Mouse (Mus musculus) intestine, postnatal 0 days (tissue): ENCODE measurements around the gene Thoc5. TPM values are rescaled to one million over a fixed set of nuclear protein-coding genes. Genes with fewer than 3 reads are reported as not detected.
A peak's percentile ranks its signal among the peaks of the same experiment; 100 is the strongest.

Experiments
- ATAC-seq: fragments of 200-750 bp; cut with Nextera tagmentation; 2 replicates; pipeline ENCODE4 v1.8.0; 2017; ENCODE audit warnings: mild to moderate bottlenecking, moderate TSS enrichment, moderate library complexity
- H3K27ac ChIP-seq: fragments of 300-500 bp; sonication (generic); 2 replicates; pipeline ENCODE4 v1.5.1; 2014; ENCODE audit warnings: mild to moderate bottlenecking, low read depth, low read length, moderate library complexity
- H3K27me3 ChIP-seq: fragments of 300-500 bp; sonication (generic); replicated peaks from 2 replicates; pipeline ENCODE4 v1.6.1; 2014; ENCODE audit warnings: low read length, mixed read lengths; ENCODE audit not compliant: control insufficient read depth, insufficient read depth
- H3K36me3 ChIP-seq: fragments of 300-500 bp; sonication (generic); 2 replicates; pipeline ENCODE4 v1.6.1; 2014; ENCODE audit warnings: mild to moderate bottlenecking, moderate library complexity; ENCODE audit not compliant: control insufficient read depth, insufficient read depth
- H3K4me1 ChIP-seq: fragments of 300-500 bp; sonication (generic); replicated peaks from 2 replicates; pipeline ENCODE4 v1.6.1; 2014; ENCODE audit warnings: antibody characterized with exemption, low read length, mixed read lengths; ENCODE audit not compliant: control insufficient read depth, insufficient read depth
- H3K4me2 ChIP-seq: fragments of 300-500 bp; sonication (generic); replicated peaks from 2 replicates; pipeline ENCODE4 v1.6.1; 2014; ENCODE audit warnings: low read depth, mild to moderate bottlenecking, moderate library complexity
- H3K4me3 ChIP-seq: fragments of 300-500 bp; sonication (generic); 2 replicates; pipeline ENCODE4 v1.5.1; 2014; ENCODE audit warnings: low read depth, low read length
- H3K9ac ChIP-seq: fragments of 300-500 bp; sonication (generic); 2 replicates; pipeline ENCODE4 v1.6.1; 2014; ENCODE audit warnings: mild to moderate bottlenecking, low read depth, low read length
- H3K9me3 ChIP-seq: fragments of 300-500 bp; sonication (generic); 2 replicates; pipeline ENCODE4 v1.6.1; 2016; ENCODE audit warnings: mixed run types; ENCODE audit not compliant: control insufficient read depth
- CTCF ChIP-seq: sonication (generic); IDR thresholded peaks from 2 replicates; pipeline ENCODE4 v1.5.1; 2016; ENCODE audit warnings: low read depth, mild to moderate bottlenecking, control low read depth, antibody characterized with exemption, moderate library complexity
- WGBS: fragments of 180-500 bp; shearing (Covaris S2); extraction: QIAGEN DNeasy Blood & Tissue Kit; methylation state at CpG from one replicate; pipeline ENCODE4 v1.1.7; 2014; 5-methylcytosine and 5-hydroxymethylcytosine counted together
- polyA plus RNA-seq: library from polyadenylated mRNA; unstranded; fragments of >200 nt; fragmentation: Nextera tagmentation; extraction: Ambion mirVana; gene quantifications from 2 replicates; pipeline ENCODE4 v1.2.1, GENCODE M21; 2015

Thoc5 gene
- polyA plus RNA-seq, result 15.9 TPM in 2 replicates

- H3K36me3 ChIP-seq, result peaks cover 6% of the 10 kb centered on the region; the same call in 1 of the 2 replicates
- H3K4me2 ChIP-seq, result peak within 1 kb of the TSS; percentile 84
- 3% methylated on average over 52 of the region's 52 CpGs for WGBS
- H3K27me3 ChIP-seq, result no peaks in the 10 kb centered on the region
- no peaks in the 10 kb centered on the region for H3K9me3 ChIP-seq
- peak within 1 kb of the TSS; percentile 78 for H3K9ac ChIP-seq
- ATAC-seq, result peak; percentile 84
- no peak for TF ChIP-seq CTCF
- H3K4me1 ChIP-seq, result peaks cover 5% of the 10 kb centered on the region; the same call in 1 of the 2 replicates
- peak within 1 kb of the TSS; percentile 76 for H3K27ac ChIP-seq
- H3K4me3 ChIP-seq, result peak within 1 kb of the TSS; percentile 92
These were observed at the start of gene Thoc5 for GRCm38 (mm10) chr11:4894848-4895816. Thoc5 (plus strand) TSS chr11:4895320.

DNA sequence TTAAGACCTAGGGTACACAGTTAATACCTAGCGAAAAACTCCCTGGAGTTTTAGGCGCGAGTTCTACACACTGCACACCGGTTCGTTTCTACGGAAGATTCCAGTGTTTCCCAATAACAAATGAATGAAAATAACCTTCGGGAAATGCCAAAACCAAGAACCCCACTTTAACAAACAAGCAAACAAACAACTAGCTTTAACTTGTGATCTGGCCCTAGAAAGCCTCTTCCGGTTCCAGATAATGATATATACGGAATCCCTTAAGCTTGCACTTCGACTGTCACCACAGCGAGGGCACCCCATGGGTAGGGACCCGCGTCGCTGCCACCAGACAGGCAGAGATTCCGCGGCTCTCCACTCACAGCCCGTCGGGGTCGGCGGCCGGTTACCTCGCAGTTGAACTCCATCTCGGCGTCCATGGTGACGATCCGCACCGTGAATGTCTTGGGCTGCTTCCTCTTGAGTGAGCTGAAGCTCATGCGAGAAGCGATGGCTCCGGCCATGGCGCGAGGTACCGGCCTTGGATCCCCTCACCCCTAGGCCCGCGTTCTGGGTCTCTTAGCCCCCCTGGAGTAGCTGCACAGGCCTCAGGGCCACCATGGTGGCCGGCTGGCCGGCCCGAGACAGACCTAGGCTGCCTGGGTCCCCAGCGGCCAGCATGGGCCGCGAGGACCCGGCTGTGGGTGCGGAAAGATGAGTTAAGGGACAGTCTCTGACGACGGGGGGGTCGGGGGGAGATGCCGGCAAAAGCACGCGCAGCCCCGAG lies 46.5 kb upstream of the Thoc5 start:
- Histone ChIP-seq H3K4me1 (no peaks in the 10 kb centered on the region), H3K9ac (peak overlapping the region; percentile 84), H3K36me3 (no peaks in the 10 kb centered on the region), H3K27ac (peak overlapping the region; percentile 70), H3K9me3 (no peaks in the 10 kb centered on the region), H3K27me3 (no peaks in the 10 kb centered on the region), H3K4me2 (peak overlapping the region; percentile 89), H3K4me3 (peak overlapping the region; percentile 82)
- WGBS, result under 1% methylated on average over 50 of the region's 50 CpGs
- TF ChIP-seq CTCF, result no peak
- peak; percentile 4; the same call in 1 of the 2 replicates for ATAC-seq

DNA sequence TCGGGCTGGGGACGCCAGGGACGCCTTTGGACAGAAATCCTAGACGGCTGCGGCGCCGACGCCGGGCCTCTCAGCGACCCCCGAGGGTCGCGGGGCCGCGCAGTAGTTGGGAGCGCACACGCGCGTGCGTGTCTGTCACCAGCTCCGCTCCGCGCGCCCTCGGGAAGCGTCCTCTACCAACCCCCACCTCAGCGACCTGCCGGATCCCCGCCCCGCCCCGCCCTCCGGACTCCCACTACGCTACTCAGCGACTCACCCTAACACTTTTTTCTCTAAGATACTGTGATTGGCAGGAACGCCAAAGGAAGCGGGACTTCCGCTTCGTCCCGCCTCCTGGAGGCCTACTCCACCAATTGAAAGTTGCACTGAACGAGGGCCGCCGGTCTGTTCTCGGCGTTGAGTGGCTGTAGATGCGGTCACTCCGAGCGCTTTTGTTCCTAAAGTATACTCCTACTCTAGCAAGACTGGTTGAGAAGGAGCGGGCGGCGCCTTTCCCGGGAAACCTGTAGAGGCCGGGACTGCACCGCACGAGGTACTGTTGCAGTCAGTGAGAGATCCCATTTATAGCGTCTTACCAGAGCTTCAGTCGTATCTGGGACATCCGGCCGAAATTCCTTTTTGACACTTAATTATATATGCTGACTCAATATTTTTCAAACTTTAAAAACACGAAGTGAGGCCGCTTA lies 45.7 kb upstream of the Thoc5 start, which contains the start of gene Nf2:
Gene Nf2, minus strand, starts transcription at position 279 of the 686 bp plus-strand sequence.
- under 1% methylated on average over 59 of the region's 60 CpGs for WGBS
- peak within 1 kb of the TSS; percentile 82 for H3K4me3 ChIP-seq
- no peak; the same call in 1 of the 2 replicates for TF ChIP-seq CTCF

GRCm38 (mm10) chr11:4850404-4850803 lies 44.7 kb upstream of the Thoc5 start:
- WGBS, result 96% methylated on average over 2 of the region's 2 CpGs
- Histone ChIP-seq H3K4me1 (no peaks in the 10 kb centered on the region), H3K27ac (no peak overlapping the region), H3K27me3 (no peaks in the 10 kb centered on the region), H3K36me3 (no peaks in the 10 kb centered on the region), H3K4me2 (no peak overlapping the region), H3K9ac (no peak overlapping the region), H3K4me3 (no peak overlapping the region), H3K9me3 (no peaks in the 10 kb centered on the region)
- ATAC-seq, result no peak
- TF ChIP-seq CTCF, result no peak

More for the DNA sequence above, 45.7 kb upstream of the Thoc5 start, which contains the start of gene Nf2:
- peak within 1 kb of the TSS; percentile 89 for H3K4me2 ChIP-seq
- no peaks in the 10 kb centered on the region for H3K4me1 ChIP-seq
- peak within 1 kb of the TSS; percentile 84 for H3K9ac ChIP-seq
- ATAC-seq, result peak; percentile 99
- no peaks in the 10 kb centered on the region for H3K36me3 ChIP-seq
- H3K9me3 ChIP-seq, result no peaks in the 10 kb centered on the region
- peak within 1 kb of the TSS; percentile 70 for H3K27ac ChIP-seq
- no peaks in the 10 kb centered on the region for H3K27me3 ChIP-seq

DNA sequence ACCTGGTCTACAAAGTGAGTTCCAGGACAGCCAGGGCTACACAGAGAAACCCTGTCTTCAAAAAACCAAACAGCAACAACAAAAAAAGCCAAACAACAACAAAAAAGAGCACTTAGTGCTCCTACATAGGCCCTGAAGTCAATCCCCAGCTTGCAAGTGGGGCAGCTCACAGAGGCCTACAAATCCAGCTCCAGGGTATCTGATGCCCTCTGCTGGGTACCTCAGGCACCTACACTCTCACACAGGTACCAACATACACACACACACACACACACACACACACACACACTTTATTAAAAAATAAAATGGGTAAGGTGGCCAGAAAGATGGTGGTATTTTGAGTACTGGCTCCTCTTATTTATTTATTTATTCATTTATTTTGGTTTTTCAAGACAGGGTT lies 42.1 kb upstream of the Thoc5 start:
- no peak overlapping the region for H3K4me3 ChIP-seq
- no peak overlapping the region for H3K4me2 ChIP-seq
- H3K36me3 ChIP-seq, result no peaks in the 10 kb centered on the region
- 0 out of 2 replicates have a peak, but pooled peaks have one; percentile 15 for TF ChIP-seq CTCF
- no peak overlapping the region for H3K27ac ChIP-seq
- no peak for ATAC-seq
- H3K9ac ChIP-seq, result no peak overlapping the region
- no peaks in the 10 kb centered on the region for H3K27me3 ChIP-seq
- H3K4me1 ChIP-seq, result no peaks in the 10 kb centered on the region
- H3K9me3 ChIP-seq, result no peaks in the 10 kb centered on the region
